Mouse (Mus musculus): ENCODE data around the gene Dnajc19. TPM values are rescaled to one million over a fixed set of nuclear protein-coding genes. Genes with fewer than 3 reads are reported as not detected.

Dnajc19 gene
- polyA plus RNA-seq, 1 experiment: 216 TPM

DNA sequence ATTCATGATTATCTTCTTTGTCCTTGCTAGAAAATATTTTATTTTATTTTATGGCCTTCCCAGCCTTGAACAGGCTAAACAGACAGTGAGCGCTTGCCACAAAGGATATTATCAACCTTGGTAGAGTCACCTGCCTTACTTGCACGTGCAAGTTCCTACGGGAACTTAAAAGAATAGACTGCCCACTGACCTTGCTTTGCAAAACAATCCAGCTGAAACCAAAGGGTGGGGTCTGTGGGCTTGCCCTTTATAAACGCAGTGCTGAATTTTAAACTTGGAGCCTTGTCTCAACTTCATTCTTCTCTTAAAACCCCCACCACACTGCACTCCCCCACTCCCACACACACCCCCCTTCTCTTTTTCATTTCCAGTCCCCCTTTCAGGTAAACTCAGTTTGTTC lies 73.5 kb downstream of the Dnajc19 start:
- WGBS: 70% methylated on average over 4 of the region's 4 CpGs
- Histone ChIP-seq H3K27me3 (replicated peaks; ENCODE audit: control insufficient read depth, insufficient read depth, low read length) (no peaks in the 10 kb centered on the region), H3K4me1 (ENCODE audit: control insufficient read depth, insufficient read depth, low read length) (no peaks in the 10 kb centered on the region), H3K36me3 (ENCODE audit: control insufficient read depth, insufficient read depth, low read length) (no peaks in the 10 kb centered on the region), H3K4me3 (ENCODE audit: insufficient read depth, low read depth, low read length) (no peak overlapping the region), H3K27ac (ENCODE audit: insufficient read depth, low read depth, low read length) (no peak overlapping the region)
- DNase-seq: no peak
- no peak for TF ChIP-seq CTCF (conservative IDR thresholded peaks at IDR 0.05; ENCODE audit: insufficient read depth, insufficient read length, low read depth, low read length)
- TF ChIP-seq POLR2A (IDR thresholded peaks at IDR 0.05; ENCODE audit: low read depth, low read length): no peak

DNA sequence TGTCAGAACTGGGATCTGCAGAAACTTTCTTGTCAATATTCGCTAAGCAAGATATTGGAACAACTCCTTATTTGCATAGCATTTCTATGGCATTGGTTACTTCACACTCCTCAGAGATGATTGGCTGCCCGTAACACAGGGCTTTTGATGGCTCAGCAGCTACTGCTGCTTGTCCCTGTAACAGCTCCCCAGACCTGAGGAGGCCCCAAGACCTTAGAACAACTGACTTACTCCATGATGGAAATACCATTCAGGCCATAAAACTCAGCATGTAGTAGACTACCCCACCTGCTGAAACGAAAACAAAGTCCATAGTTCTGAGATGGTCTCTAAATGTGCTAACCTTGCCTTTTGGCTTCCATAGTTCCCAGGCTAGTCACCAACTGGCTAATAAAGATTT lies 74.3 kb downstream of the Dnajc19 start:
- no peak for TF ChIP-seq POLR2A (IDR thresholded peaks at IDR 0.05; ENCODE audit: low read depth, low read length)
- no peak for TF ChIP-seq CTCF (conservative IDR thresholded peaks at IDR 0.05; ENCODE audit: insufficient read depth, insufficient read length, low read depth, low read length)
- no peaks in the 10 kb centered on the region for H3K27me3 ChIP-seq (replicated peaks; ENCODE audit: control insufficient read depth, insufficient read depth, low read length)
- WGBS: 68% methylated on average over 3 of the region's 3 CpGs
- no peak overlapping the region for H3K27ac ChIP-seq (ENCODE audit: insufficient read depth, low read depth, low read length)
- H3K4me3 ChIP-seq (ENCODE audit: insufficient read depth, low read depth, low read length): no peak overlapping the region
- H3K36me3 ChIP-seq (ENCODE audit: control insufficient read depth, insufficient read depth, low read length): no peaks in the 10 kb centered on the region
- no peaks in the 10 kb centered on the region for H3K4me1 ChIP-seq (ENCODE audit: control insufficient read depth, insufficient read depth, low read length)
- no peak for DNase-seq

DNA sequence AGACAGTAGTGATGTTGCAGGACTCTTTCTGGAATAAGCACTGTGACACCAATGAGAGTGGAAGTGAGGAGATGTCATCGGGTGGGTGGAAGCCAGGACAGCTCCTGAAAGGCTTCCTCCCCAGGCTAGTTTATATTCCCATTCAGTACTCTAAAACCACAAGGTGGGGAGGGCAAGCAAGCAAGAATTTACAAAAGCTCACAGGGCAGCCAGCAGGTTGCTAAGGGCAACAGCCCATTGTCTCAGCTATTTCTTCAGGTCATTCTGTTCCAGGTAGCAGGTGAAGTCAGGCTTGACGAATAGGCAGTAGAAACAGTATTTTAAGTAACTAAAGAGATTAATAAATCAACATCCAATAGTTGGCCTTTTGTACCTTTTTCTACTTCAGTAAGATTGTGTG lies 74.8 kb downstream of the Dnajc19 start:
- TF ChIP-seq POLR2A (IDR thresholded peaks at IDR 0.05; ENCODE audit: low read depth, low read length) (no peak), CTCF (conservative IDR thresholded peaks at IDR 0.05; ENCODE audit: insufficient read depth, insufficient read length, low read depth, low read length) (no peak)
- H3K36me3 ChIP-seq (ENCODE audit: control insufficient read depth, insufficient read depth, low read length): no peaks in the 10 kb centered on the region
- no peaks in the 10 kb centered on the region for H3K27me3 ChIP-seq (replicated peaks; ENCODE audit: control insufficient read depth, insufficient read depth, low read length)
- H3K4me1 ChIP-seq (ENCODE audit: control insufficient read depth, insufficient read depth, low read length): no peaks in the 10 kb centered on the region
- H3K4me3 ChIP-seq (ENCODE audit: insufficient read depth, low read depth, low read length): no peak overlapping the region
- DNase-seq: peak; percentile 33
- 36% methylated on average over 2 of the region's 2 CpGs for WGBS
- H3K27ac ChIP-seq (ENCODE audit: insufficient read depth, low read depth, low read length): no peak overlapping the region

Other genes starting within 250 kb of the Dnajc19 start
- gene Ccdc39, start 237.0 kb downstream of the Dnajc19 start, polyA plus RNA-seq (2012; rRNA removed): 2.0 and 3.4 TPM in 2 replicates
- gene Fxr1, start 61.4 kb downstream of the Dnajc19 start, polyA plus RNA-seq (2012; rRNA removed): 11.4 and 18.0 TPM in 2 replicates